Mouse (Mus musculus) layer of hippocampus, adult 8-10 months (tissue): ENCODE results near the gene Rarres1. TPM values are rescaled to one million over a fixed set of nuclear protein-coding genes. Genes with fewer than 3 reads are reported as not detected.

ENCODE experiments used
- DNase-seq, 2 experiments: peaks; one replicate each; pipeline ENCODE4 v3.0.0; 2022; ENCODE audit warnings: low spot score in 2 of 2
- total RNA-seq, 4 experiments: library from RNA; stranded (reverse); gene quantifications; 2 replicates each; pipeline ENCODE4 v1.2.4; 2022

Gene Rarres1
- total RNA-seq, 4 experiments from 2014 or later, result 1.4 to 1.7 (median 1.6) TPM

DNA sequence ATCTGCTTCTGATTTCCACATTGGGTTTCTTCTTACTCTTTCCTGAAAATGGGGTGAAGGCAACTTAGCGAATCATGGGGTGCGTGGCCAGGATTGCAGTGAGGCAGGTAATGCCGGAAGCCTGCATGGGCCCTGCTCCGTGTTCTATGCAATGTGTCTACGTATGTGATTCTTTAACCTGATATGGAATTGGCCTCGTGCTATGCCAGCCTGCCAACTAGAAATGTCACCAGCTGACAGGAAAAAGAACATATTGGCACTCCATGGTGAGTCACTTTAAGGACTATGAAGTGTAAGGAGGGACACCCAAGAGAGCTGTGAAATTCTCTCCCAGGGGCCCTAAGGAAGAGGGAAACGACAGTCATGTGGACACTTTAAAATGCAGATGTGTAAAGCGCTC lies 22.2 kb downstream of the Rarres1 start:
- DNase-seq, result peak; percentile 30 to 36

DNA sequence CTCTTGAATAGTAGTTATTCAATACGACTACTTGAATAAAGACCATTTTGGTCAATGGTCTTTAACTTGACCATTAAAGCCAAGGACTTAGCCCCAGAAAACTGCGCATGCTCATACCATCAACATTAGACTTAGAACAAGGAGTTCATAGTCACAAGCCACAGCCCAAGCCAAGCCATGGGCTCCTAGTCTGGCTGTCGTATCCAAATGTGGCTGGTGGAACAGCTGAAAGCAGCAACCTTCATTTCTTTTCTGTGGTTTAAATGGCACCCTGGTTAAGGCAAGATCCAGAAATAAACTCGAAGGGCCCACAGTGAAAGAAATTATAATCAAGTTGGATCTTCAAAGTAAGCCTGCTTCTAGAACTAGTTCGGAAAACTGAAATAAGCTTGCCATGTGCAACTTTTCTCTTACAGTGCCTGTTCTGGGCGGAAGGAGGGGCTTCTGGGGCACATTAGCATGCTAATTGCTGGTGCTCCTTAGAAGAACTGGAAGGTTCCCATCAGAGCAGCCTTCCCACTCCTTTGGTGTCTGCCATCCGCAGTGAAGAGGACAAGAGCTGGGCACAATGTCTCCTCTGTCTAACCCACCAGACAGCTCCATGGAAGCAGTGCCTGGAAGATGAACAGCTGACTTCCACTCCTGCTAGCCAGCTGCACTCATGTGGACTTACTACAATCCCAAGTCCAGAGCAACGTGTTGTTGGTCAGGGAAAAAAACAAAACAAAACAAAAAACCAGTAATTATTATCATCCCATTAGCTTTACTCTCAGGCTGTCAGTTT lies 23.0 kb downstream of the Rarres1 start:
- peak; percentile 19 to 48 for DNase-seq

DNA sequence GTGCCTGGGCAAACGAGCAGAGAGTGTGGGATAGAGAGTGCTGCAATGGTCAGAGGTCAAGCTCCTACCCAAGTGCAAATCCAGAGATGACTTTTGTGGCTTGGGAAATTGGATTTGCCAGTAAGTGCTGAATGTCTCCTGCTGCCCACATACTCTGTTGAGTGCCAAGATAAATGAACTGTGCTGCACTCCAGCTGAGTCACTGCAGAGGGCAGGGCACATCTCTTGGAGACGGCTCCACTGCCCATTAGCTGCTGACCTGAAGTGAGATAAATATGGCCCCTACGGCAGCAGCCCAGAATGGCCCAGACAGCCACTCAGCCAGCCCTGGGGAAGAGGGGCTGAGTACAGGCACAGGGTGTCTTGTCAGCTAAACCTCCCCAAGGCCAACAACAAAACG lies 25.2 kb downstream of the Rarres1 start:
- DNase-seq, result no peak

DNA sequence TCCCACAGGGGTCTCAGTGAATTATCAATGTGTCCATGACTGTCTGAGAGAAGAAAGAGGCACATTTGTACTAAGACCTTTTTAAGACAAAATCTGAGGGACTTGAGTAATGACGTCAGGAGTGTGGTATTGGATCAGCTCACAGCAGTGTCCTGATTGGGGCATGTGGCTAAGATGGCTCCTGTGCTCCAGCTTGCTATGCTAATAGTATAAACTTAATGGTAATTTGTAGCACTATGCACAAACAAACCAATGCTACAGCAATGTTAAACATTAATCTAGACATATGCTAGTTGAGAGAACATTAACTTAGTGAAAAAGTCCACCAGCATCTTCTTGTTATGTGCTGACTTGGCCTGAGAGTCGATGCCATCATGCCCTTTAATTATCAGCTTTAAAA lies 30.1 kb downstream of the Rarres1 start:
- no peak for DNase-seq

DNA sequence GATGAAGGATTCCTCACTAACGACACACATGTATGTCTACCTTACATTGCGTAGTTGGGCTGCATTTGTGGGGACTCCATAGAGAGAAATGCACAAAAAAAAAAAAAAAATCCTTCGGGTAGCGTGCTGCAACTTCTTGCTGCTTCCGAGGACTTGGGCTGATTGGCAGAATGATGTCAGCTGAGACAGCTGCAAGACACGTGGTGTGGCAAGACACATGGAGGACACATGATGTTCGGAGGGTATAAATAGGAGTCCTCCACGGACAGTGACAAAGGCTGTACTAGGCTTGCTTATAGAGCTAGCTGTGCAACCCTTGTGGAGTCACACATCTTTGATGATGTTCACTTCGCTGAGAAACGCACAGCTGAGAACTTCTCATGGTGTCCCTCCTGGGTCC lies 32.9 kb downstream of the Rarres1 start:
- DNase-seq, result no peak

DNA sequence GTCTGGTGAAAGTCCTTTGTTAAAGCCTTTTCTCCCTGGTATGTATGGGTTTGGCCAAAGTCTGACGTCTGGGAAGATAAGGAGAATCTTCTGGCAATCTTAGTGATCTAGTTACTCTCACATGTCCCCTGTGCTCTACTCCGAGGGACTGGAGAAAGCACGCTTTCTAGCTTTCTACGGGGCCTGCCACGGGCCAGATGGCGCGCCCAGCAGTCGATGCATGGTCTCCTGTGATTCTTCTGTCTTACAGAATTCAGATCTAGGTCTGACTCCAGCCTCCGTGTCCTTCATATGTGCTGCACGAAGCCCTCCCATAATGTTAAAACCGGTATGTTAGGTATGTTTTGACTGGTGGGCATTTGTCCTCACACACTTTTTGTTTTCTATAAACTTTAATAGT lies 35.5 kb downstream of the Rarres1 start:
- no peak for DNase-seq

DNA sequence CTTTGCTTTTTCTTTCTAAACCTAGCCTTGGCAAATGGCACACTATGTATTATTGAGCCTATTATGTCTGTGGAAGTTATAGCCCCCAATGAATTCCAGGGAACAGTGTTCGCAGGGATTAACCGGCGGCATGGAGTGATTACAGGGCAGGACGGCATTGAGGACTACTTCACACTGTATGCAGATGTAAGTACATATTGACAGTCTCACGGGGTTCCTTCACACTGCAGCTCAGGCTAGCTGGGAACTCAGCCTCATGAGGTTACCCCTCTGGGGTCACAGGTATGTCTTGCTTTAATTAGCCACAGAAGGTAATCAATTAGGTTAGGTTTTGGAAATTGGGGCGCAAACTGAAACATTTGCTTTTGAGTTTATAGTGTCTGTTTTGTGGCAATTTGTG lies 41.9 kb downstream of the Rarres1 start:
- no peak for DNase-seq

DNA sequence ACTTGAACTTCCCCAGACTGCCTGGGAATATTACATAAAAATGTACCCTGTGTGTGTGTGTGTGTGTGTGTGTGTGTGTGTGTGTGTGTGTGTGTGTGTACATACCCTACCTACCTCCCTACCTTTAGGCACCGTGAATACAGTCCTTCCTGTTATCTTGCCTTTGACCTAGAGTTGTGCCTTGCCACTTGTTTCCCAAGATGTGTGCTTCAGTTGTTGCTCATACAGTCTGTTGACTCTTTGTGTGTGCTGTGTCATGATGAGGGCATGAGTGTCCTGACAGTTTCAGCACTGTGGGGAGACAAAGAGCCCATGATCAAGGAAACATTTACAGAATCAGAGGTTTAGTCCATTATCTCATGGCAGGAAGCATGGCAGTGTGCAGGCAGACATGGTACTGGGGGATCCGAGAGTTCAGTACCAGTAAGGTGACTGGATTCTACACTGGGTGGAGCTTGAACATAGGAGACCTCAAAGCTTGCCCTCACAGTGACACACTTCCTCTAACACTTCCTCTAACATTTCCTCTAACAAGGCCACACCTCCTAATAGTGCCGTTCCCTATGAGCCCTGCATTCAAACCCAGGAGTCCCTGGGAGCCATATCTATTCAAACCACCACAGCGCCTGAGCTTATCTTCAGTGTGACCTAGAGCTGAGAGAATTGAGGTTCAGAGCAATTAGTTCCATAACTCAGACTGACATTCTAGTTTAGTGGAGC lies 43.8 kb downstream of the Rarres1 start:
- DNase-seq, result no peak

DNA sequence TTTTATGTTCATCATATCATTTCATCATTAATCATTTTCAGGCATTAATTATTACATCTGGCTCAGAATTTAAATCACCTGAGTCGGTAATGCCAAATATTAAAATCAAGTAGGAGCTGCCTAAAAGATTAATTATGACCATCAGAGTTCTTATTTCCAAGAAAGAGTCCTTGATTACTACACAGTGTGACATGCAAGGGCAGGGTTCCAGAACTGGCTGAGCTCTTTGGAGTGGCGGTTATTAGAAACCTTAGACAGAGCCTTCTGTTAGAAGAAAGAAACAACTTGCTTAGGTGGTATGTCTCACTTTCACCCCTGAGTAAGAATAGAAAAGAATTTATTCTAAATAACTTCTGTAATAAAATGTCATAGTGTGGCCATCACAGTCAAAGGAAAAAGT lies 48.0 kb downstream of the Rarres1 start:
- DNase-seq, result no peak

DNA sequence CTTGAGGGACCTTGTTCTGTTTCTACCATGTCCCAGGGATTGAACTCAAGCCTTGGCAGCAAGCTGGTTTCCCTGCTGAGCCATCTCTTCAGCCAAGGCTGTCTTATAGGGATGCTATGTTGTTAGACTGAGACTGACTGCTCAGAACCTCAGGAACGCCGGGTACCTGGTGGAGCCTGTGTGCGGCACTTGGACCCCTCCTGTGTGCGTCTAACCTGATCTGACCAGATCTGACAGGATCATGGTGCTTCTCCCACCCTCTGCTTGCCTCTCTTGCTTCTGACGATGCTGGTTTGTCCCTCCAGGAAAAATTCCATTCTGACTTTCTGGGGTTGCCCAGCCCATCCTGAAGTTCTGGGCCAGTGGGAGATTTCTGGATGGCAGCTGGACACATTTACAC lies 48.7 kb downstream of the Rarres1 start:
- no peak for DNase-seq

DNA sequence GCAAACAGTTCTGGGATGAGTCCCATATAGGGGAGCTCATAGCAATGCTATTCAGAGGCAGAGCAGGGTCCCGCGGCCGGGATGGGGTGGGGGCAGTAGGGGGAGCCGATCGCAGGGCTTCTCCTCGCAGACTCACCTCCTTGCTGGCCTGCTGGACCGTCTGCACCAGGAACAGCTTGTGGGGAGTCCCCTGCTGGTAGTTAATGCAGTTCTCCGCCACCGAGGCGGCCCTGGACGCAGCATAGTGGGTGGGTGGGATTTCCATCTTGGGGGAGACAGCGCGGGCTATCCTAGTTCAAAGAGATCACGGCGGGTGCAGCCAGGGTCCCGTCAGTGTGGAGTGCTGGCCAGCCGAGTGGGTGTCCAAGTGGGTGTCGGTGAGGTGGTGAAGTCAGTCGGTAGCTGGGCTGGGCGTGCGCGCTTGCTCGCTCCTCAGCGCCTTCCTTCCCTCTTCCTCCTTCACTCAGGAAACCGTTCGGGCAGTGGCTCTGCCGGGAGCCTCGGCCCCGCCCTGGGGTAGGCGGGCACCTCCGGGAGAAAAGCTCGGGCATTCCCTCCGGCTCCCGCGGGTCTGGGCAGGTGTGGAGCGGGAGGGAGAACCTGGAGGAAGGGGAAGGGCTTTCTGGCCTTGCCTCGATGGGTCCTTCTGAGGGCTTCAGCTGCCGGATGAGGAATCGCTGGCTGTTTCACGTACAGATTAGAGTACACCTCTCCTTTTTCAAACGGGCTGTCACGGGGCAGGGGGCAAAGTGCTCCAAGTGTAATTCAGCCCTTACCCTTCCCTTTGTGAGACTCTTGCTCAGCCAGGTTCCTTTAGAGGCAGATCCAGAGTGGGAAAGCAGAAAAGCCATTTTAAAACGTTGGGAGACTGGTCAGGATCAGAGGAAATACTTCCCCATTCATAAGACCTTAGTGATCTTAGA lies 51.6 kb downstream of the Rarres1 start, which contains the start of gene Lxn:
Lxn (minus strand) TSS at position 477 of the 923 bp plus-strand sequence.
- peak; percentile 25 to 42 for DNase-seq

DNA sequence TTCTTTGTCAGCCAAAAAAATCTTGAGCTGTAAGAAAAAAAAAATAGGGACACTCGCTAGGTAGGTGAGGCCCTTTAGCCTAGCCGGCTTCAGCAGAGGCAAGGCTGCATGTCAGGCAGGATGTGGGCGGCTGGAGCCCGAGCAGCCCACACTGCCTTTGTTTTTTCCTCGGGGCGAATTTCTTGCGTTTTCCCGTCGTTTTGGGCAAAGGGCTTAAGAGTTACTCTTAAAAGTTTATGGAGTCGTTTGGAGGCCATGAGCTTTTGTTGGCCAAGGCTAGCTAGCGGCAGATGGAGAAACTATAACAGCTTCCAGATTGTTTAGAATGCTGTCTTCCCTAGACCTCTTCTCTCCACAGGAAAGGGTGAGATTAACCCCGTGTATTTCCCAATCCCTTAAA lies 52.3 kb downstream of the Rarres1 start:
- DNase-seq, result no peak

DNA sequence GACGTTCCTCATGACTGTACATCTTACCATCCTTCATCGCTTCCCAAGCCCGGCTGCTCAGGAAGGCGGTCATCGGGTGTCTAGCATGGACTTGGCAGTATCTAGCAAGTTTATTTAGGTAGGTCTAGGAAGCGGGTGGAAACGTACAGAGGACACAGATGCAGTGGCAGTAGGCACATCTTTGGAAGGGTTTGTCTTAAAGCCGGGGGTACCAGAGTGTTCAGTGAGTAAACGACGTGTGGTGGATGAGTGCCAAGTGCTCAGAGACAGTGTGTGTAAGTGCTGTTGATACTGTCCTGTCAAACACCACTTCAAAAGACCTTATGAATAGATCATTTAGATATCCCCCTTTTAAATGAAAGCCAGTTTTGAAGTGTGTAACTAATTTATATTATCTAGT lies 52.7 kb downstream of the Rarres1 start:
- no peak for DNase-seq

DNA sequence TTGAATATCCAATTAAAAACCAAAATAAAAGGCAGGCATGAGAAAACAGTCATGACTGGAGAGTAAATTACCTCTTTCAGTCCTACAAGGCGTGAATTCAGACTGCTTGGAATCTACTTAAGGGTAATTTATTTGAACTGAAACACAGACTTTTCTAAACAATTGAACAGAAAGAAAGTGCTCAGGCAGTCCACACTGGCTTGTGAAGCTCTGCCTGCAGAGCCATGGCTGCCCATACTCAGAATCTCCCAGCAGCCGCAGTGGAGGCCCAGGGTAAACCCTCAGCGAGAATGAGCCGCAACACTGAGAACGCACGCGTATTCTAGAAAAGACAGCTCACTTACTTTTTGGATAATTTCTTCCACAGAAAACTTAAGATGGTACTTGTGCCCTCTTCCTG lies 53.3 kb downstream of the Rarres1 start:
- no peak for DNase-seq

DNA sequence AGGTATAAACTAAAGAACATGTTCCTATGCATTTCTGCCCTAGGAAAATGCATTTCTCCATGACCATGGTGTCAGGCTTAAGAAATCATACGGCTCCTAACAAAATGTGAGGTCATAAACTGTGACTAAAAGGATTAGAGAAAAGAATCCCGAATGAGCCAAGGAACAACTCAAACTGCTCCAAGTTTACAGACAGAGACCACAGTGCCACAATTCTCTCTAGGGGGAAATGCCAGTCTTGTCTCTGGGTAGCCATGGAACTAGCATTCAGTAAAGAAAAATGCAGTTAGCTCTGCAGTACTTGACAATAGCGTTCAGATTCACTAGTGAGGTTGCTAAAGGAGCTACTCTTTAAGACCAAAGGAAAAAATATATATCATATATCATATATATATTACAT lies 55.4 kb downstream of the Rarres1 start:
- DNase-seq, result no peak

DNA sequence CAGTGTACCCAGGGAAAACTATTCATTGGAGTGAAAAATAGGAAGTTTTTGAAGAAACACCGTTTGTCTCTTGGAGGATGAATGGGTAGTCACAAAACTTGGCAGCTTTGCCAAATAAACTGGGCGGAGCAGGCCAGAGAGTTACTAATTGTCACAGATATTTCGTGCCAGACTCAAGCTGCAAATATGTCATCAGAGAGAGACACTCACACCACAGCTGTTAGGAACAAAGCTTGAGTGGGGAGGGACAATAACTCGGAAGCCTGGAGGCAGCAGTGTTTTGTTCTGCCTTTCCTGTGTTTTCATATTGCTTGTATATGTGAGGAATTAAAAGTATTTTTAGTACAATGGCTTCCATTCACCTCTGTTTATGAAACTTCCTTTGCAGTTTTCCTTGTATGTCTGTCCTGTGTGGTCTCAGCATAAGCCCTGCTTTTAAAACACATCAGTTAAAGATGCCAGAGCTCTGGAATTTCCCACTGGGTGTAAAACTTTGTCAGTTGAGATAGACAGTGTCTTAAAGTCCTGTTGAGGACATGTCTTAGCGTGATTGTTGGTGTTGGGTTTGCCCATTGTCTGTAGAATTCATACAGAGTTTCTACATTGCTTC lies 64.6 kb downstream of the Rarres1 start:
- peak; percentile 28 to 29 for DNase-seq

DNA sequence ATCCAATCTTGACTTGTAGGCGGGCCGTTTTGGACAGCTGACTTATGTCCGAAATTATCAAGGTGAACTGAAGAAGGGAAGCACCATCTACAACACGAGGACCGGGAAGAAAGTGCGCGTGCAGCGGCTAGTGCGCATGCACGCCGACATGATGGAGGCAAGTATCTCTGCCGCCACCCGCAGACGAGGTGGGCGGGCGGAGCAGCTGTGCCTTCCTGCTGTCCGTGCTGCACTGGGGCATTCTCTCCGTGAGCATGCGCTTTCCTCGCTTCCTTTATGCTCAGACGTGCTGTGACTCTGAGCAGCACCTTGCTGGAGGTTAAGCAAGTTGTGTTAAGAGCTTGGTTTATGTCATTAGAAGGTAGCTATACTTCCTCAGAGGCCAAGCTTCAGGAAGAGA lies 65.7 kb downstream of the Rarres1 start:
- DNase-seq, result peak; percentile 22 to 56

DNA sequence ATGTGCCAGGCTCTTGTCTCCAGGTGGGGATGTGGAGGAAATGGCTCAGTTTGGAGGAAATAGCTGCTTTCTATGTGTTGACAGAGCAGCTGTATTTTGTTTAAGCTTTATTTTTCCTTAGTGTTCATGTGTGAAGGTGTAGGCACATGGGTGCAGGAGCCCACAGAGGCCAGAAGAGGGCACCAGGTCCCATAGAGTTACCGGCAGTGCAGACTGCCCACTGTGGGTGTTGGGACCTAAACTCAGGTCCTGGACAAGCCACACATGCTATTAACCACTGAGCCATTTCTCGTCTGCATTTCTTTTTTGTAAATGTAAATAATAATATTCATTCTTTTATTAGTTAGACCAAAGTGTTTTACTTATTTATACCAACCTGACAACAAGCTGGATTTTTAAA lies 68.2 kb downstream of the Rarres1 start:
- no peak for DNase-seq

DNA sequence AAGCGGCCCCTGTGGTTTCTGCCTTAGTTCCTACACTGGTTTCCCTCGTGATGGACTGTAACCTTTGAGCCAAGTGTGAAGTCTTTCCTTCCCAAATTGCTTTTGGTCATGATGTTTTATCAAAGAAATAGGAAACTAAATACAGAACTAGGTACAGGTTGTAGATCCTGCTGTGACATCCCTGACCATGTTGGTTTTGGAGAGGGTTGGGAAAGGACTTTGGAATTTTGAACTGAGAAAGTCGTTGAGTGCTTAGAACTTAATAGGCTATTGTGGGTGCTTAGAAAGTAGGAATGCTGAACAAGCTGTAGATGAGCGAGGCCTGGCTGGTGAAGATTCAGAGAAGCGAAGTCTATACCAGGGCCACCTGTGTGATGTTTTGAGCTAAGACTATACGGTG lies 81.3 kb downstream of the Rarres1 start:
- no peak for DNase-seq

DNA sequence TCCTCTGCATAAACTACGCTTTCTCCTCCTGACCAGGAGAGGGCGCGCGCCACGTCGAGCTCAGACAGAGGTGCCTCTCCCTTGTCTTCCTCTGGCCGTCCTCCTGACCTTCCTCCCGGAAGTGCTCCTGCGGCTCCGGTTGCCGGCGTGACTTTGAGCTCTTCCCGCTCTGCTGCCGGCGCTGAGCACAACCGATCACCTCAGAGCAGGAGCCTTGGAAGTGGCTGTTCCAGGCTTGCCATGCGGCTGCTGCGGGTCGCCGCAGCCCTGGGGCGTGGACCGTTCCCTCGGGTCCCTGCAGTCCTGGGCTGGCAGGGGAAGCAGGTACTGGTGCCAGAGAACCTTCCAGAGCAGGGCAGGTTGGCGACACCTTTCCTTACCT lies 85.3 kb downstream of the Rarres1 start, which contains the start of gene Gfm1:
Gfm1 (plus strand) TSS at position 98 of the 382 bp plus-strand sequence.
- peak; percentile 85 to 86 for DNase-seq

DNA sequence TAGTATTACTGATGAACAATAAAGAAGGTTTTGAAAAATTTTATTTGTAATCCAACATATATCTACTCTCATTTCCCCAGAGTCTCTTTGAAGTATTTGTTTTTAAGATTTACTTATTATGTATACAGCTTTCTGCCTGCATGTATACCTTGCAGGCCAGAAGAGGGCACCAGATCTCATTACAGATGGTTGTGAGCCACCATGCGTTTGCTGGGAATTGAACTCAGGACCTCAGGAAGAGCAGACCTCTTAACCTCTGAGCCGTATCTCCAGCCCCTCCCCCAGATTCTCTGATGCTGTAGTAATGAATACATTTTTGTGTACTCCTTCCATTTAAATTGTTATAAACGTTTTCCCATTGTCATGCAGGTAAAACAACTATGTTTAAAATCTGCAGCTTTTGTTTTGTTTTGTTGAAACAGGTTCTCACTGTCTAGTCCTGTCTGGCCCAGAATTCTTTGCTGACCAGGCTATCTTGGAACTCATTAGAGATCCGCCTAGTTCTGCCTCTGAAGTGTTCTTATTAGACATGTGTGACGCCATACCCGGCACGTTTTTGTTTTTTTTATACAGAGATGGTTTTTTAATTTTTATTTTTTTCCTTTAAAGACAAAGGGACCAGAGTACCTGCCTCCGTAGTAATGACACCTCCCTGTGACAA lies 85.9 kb downstream of the Rarres1 start:
- DNase-seq, result no peak
